Mouse (Mus musculus): Measurements from ENCODE around the gene Rdh1.

DNA sequence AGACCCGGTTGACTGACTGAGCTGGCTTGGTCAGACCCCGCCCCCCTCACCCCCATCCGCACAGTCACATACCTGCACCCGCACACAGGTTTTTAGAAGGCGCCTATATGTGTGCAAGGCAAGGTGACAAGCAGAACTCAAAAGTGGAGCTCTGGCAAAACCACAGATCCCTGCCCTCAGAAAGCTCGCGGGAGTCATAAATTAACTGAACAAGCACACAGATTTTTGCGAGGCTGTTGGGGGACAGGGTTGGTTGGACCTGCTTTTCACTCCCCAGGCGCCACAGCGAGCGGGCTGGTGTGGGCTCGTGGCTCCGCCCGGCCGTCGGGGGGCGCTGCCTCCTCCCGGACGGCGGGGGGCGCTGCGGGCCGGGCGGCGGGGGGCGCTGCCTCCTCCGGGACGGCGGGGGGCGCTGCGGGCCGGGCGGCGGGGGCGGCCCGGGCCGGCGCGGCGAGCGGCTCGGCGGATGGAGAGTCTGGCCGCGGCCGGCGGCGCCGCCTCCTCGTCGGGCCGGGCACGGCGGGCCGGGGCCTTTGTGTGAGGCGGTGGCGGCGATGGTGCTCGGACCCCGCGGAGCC, 20.3 kb upstream of the Rdh1 start, which contains the start of gene Zbtb39:
- TF ChIP-seq CTCF (IDR thresholded peaks at IDR 0.05; ENCODE audit: low read depth) (peak; percentile 43), EP300 (IDR thresholded peaks at IDR 0.05; ENCODE audit: low read depth) (no peak)

All from heart, postnatal 0 days (tissue).